Mouse (Mus musculus) heart, adult 2 months (tissue): ENCODE data around the gene Cmtm5. TPM values are rescaled to one million over a fixed set of nuclear protein-coding genes. Genes with fewer than 3 reads are reported as not detected.
A peak's percentile ranks its signal among the peaks of the same experiment; 100 is the strongest.
"Not testable (repeated sequence)": the region's sequence is repeated elsewhere in the genome, so short reads cannot be mapped to it uniquely, and the experiment has no call there.

ENCODE experiments used
- DNase-seq, 2 experiments: peaks; one replicate each; pipeline ENCODE4 v3.0.0; 2021
- H3K27ac ChIP-seq: fragments of 200-600 bp; 2 replicates; pipeline ENCODE4 v1.8.1; 2022
- H3K27me3 ChIP-seq: fragments of 200-500 bp; 2 replicates; pipeline ENCODE4 v1.6.1; 2012; ENCODE audit warnings: mild to moderate bottlenecking, low read length, inconsistent platforms, mixed read lengths; ENCODE audit not compliant: control insufficient read depth, insufficient read depth
- H3K36me3 ChIP-seq: fragments of 200-500 bp; 2 replicates; pipeline ENCODE4 v1.6.1; 2012; ENCODE audit warnings: low read length, inconsistent platforms; ENCODE audit not compliant: control insufficient read depth, insufficient read depth
- H3K4me1 ChIP-seq: fragments of 200-500 bp; 2 replicates; pipeline ENCODE4 v1.6.1; 2011; ENCODE audit warnings: low read length; ENCODE audit not compliant: control insufficient read depth, insufficient read depth
- H3K4me3 ChIP-seq: fragments of 200-600 bp; 2 replicates; pipeline ENCODE4 v1.8.1; 2022
- H3K79me2 ChIP-seq: fragments of 200-500 bp; replicated peaks from 2 replicates; pipeline ENCODE4 v1.6.1; 2012; ENCODE audit warnings: mild to moderate bottlenecking, inconsistent platforms, low read length, moderate library complexity, mixed read lengths; ENCODE audit not compliant: control insufficient read depth, insufficient read depth
- H3K9ac ChIP-seq: fragments of 200-500 bp; 2 replicates; pipeline ENCODE4 v1.6.1; 2012; ENCODE audit warnings: low read depth, mild to moderate bottlenecking, control low read depth, inconsistent platforms, low read length, mixed read lengths
- CTCF ChIP-seq: fragments of 200-600 bp; IDR thresholded peaks from 2 replicates; pipeline ENCODE4 v1.8.1; 2022; ENCODE audit warnings: antibody characterized with exemption, mild to moderate bottlenecking, moderate library complexity
- EP300 ChIP-seq: fragments of 200-500 bp; IDR thresholded peaks from 2 replicates; pipeline ENCODE4 v1.6.1; 2011; ENCODE audit warnings: low read depth, low read length, control low read depth; ENCODE audit not compliant: insufficient read depth
- POLR2A ChIP-seq: fragments of 200-500 bp; IDR thresholded peaks from 2 replicates; pipeline ENCODE4 v1.6.1; 2011; ENCODE audit warnings: mild to moderate bottlenecking, low read depth, low read length, control low read depth; ENCODE audit not compliant: insufficient read depth
- WGBS: fragments of 180-500 bp; shearing (Covaris S2); methylation state at CpG from one replicate; pipeline ENCODE4 v1.1.7; 2018; 5-methylcytosine and 5-hydroxymethylcytosine counted together
- intact Hi-C: fragments of 180-260 bp; cut with DNase I; formaldehyde crosslinking; loops from one replicate; pipeline ENCODE4 v1.15.1; 2025
- microRNA-seq, 2 experiments: library from miRNA; unstranded; fragments of <30 nt; microRNA quantifications; one replicate each; pipeline ENCODE4 v1.2.0; 2021
- polyA plus RNA-seq: library from polyadenylated mRNA; depleted of rRNA; stranded (reverse); fragments of >200 nt; gene quantifications from 2 replicates; pipeline ENCODE4 v1.2.3, GENCODE M21; 2012; rRNA removed
- total RNA-seq, 2 experiments: library from RNA; stranded (reverse); gene quantifications; 2 replicates each; pipeline ENCODE4 v1.2.3; 2021

Gene Cmtm5
- total and polyA plus RNA-seq, 3 experiments = 0.30 to 1.8 TPM; not detected in 1

DNA sequence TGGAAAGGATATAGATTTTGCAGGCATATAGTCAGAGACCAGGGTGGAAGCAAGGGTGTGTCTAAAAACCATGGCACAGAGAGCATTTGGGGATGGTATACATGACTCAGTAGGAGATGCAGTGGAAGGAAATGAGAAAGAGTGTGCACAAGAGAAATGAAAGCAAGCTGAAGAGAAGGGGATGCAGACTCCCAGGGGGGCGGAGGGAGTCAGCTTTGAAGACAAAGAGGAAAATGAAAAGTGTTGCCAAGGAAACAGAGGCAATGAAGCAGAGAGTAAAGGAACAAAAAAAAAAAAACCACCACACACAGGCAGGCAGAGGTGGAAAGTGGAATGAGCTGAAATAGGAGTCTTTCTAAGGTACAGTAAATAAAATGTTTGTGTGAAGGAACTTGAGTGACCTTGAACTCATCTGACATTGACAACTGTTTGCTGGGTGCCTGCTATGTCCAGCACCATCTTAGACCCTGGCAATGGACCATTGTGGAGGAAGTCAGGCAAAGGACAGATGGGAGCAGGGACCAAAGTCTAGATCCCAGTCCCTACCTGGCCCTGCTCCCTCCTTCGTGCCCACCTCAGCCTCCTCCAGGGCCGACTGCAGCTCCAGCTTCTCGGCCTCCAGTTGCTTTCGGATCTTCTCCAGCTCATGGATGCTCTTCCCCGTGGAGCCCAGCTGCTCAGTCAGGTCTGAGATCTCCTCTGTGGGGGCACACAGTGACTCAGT, 38.2 kb downstream of the Cmtm5 start:
- no peaks in the 10 kb centered on the region for H3K27me3 ChIP-seq
- peak overlapping the region; percentile 63 for H3K9ac ChIP-seq
- H3K79me2 ChIP-seq = no peaks in the 10 kb centered on the region
- WGBS = 48% methylated on average over 6 of the region's 6 CpGs
- TF ChIP-seq POLR2A = peak; percentile 65
- TF ChIP-seq EP300 = no peak
- no peak for TF ChIP-seq CTCF
- peak overlapping the region; percentile 68 for H3K27ac ChIP-seq
- H3K4me1 ChIP-seq = no peaks in the 10 kb centered on the region
- intact Hi-C loops = no loop called here
- peak in 1 of 2 experiments; percentile 22 for DNase-seq
- peak overlapping the region; percentile 54 for H3K4me3 ChIP-seq
- peaks cover 7% of the 10 kb centered on the region for H3K36me3 ChIP-seq

DNA sequence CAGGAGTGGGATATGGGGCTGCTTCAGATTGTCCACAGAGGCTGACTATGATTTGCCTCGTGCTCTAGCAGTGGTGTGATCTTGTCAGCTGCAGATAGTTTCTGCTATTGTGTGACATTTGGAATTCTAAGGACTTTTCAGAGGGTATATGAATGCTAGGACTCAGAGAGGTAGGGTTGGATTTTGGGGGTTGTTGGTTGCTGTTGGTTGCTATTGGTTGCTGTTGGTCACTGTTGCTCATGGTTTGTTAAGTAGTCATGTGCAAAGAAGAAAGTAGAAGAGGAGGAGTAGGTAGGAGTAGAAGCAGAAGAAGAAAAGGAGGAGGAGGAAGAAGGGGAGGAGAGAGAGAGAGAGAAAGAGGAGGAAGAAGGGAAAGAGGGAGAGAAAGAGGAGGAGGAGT, 40.6 kb downstream of the Cmtm5 start, which contains the start of gene Gm17428:
Gene Gm17428 (plus strand): TSS at position 301 of the 400 bp plus-strand sequence.
- no peaks in the 10 kb centered on the region for H3K27me3 ChIP-seq
- DNase-seq = no peak
- H3K4me1 ChIP-seq = no peaks in the 10 kb centered on the region
- H3K36me3 ChIP-seq = peaks cover 13% of the 10 kb centered on the region
- peak within 1 kb of the TSS; percentile 3 for H3K4me3 ChIP-seq
- H3K27ac ChIP-seq = no peak within 1 kb of the TSS; the same call in 1 of the 2 replicates
- intact Hi-C loops = no loop called here
- no peak for TF ChIP-seq POLR2A
- 0 out of 2 replicates have a peak within 1 kb of the TSS, but pooled peaks have one; percentile 19 for H3K9ac ChIP-seq
- H3K79me2 ChIP-seq = no peaks in the 10 kb centered on the region
- 26% methylated on average over 1 of the region's 1 CpGs for WGBS

DNA sequence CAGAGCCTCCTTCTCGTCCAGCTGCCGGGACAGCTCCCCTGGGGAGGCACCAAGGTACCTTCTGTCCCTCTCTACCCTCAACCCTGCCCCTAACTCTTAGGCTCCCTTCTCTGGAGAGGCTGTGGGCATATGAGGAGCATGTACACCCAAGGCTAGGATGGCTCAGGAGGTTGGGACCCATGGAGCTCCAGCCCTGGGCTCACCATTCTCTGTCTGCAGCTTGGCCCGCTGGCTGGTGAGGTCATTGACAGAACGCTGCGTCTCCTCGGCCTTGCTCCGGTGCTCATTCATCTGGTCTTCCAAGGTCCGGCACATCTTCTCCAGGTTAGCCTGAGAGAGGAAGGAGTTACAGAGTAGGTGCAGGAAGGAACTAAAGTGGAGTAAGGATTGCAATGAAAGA, 42.6 kb downstream of the Cmtm5 start:
- peak in 1 of 2 experiments; percentile 20 for DNase-seq
- WGBS = 51% methylated on average over 8 of the region's 8 CpGs
- Histone ChIP-seq H3K4me1 (no peaks in the 10 kb centered on the region), H3K4me3 (0 out of 2 replicates have a peak overlapping the region, but pooled peaks have one; percentile 18), H3K79me2 (no peaks in the 10 kb centered on the region), H3K27me3 (no peaks in the 10 kb centered on the region), H3K36me3 (peaks cover 18% of the 10 kb centered on the region), H3K27ac (no peak overlapping the region), H3K9ac (peak overlapping the region; percentile 18)
- no peak for TF ChIP-seq CTCF
- peak; percentile 71 for TF ChIP-seq POLR2A
- 0 out of 2 replicates have a peak, but pooled peaks have one; percentile 28 for TF ChIP-seq EP300
- intact Hi-C loops = no loop called here

DNA sequence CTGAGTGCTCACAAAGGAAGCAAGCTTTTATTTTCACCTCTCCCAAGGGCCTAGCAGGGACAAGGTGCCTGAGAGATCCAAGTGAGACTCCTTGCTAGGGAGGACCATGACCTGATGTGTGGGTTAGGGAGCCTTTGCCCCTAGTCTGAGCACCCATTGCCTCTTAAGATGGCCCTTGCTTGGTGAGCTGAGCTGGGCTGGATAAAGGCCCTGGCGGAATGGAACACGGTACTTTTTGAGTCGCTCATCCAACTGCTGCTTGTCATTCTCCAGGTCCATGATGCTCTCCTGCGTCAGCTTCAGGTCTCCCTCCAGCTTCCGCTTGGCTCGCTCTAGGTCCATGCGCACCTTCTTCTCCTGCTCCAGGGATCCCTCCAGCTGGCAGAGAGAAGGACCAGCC, 45.9 kb downstream of the Cmtm5 start:
- 66% methylated on average over 7 of the region's 7 CpGs for WGBS
- no peak overlapping the region for H3K27ac ChIP-seq
- H3K9ac ChIP-seq = no peak overlapping the region
- no peaks in the 10 kb centered on the region for H3K79me2 ChIP-seq
- peaks cover 18% of the 10 kb centered on the region; the same call in 1 of the 2 replicates for H3K36me3 ChIP-seq
- no peaks in the 10 kb centered on the region for H3K4me1 ChIP-seq
- no peak overlapping the region for H3K4me3 ChIP-seq
- intact Hi-C loops = no loop called here
- TF ChIP-seq POLR2A (peak; percentile 68; the same call in 1 of the 2 replicates), EP300 (0 out of 2 replicates have a peak, but pooled peaks have one; percentile 48), CTCF (no peak)
- DNase-seq = no peak
- no peaks in the 10 kb centered on the region for H3K27me3 ChIP-seq

DNA sequence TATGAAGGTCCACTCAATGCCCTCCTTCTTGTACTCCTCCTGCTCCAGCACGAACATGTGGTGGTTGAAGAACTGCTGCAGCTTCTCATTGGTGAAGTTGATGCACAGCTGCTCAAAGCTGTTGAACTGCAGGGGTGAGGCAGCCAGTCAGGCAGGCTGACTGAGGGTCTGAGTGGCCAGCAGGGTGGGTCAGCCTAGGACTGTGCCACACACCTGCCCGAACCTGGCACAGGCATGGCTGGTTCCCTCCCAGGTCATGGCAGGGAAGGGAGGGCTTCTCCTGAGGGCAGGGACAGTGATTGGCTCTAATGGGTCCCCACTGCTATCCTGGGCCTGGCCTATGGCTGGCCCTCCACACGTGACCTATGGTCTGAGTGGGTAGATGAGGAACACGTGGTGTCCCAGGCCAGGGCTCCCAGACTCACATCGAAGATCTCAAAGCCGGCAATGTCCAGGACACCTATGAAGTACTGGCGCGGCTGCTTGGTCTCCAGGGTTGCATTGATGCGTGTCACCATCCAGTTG, 52.4 kb downstream of the Cmtm5 start:
- WGBS = 68% methylated on average over 9 of the region's 9 CpGs
- H3K4me1 ChIP-seq, H3K27ac ChIP-seq, DNase-seq, H3K36me3 ChIP-seq, H3K9ac ChIP-seq, H3K27me3 ChIP-seq, H3K4me3 ChIP-seq, intact Hi-C loops, H3K79me2 ChIP-seq: not testable (repeated sequence)
- peak; percentile 61 for TF ChIP-seq EP300
- peak; percentile 67; the same call in 1 of the 2 replicates for TF ChIP-seq POLR2A

Small RNAs within 50 kb of the gene (microRNA-seq; reads per million reads assigned to microRNA genes)
- gene Mir208a (1,873 to 2,098 reads per million in 2 experiments), gene Mir208b (34.8 to 114 reads per million in 2 experiments)

Other genes with a start within 250 kb of the Cmtm5 start
- 10 to 100 TPM; 72.3 to 84.9 TPM for gene Acin1, start 249.3 kb upstream of the Cmtm5 start, total RNA-seq
- 59.9 and 78.7 TPM in 2 replicates for gene Acin1, start 249.3 kb upstream of the Cmtm5 start, polyA plus RNA-seq
- gene Gm29776, start 237.4 kb upstream of the Cmtm5 start, total RNA-seq = not detected
- 0.04 and 0.09 TPM in 2 replicates for gene Gm29776, start 237.4 kb upstream of the Cmtm5 start, polyA plus RNA-seq
- gene Cebpe, start 224.1 kb upstream of the Cmtm5 start, total RNA-seq = not detected
- 0.08 and 0.15 TPM in 2 replicates for gene Cebpe, start 224.1 kb upstream of the Cmtm5 start, polyA plus RNA-seq
- 1 to 10 TPM; 2.6 to 3.3 TPM for gene Slc7a8, start 154.3 kb upstream of the Cmtm5 start, total RNA-seq
- 2.7 and 3.7 TPM in 2 replicates for gene Slc7a8, start 154.3 kb upstream of the Cmtm5 start, polyA plus RNA-seq
- not detected for gene Rnf212b, start 122.1 kb upstream of the Cmtm5 start, total RNA-seq
- gene Rnf212b, start 122.1 kb upstream of the Cmtm5 start, polyA plus RNA-seq = 0.21 and 0.35 TPM in 2 replicates
- gene Homez, start 65.3 kb upstream of the Cmtm5 start, total RNA-seq = 1 to 10 TPM; 4.1 to 7.2 TPM
- gene Homez, start 65.3 kb upstream of the Cmtm5 start, polyA plus RNA-seq = 2.6 and 3.1 TPM in 2 replicates
- 1 to 10 TPM; 2.8 to 3.4 TPM for gene Ppp1r3e, start 58.7 kb upstream of the Cmtm5 start, total RNA-seq
- gene Ppp1r3e, start 58.7 kb upstream of the Cmtm5 start, polyA plus RNA-seq = 4.8 and 4.9 TPM in 2 replicates
- 10 to 100 TPM; 42.4 to 45.0 TPM for gene Bcl2l2, start 52.9 kb upstream of the Cmtm5 start, total RNA-seq
- gene Bcl2l2, start 52.9 kb upstream of the Cmtm5 start, polyA plus RNA-seq = 29.2 and 44.4 TPM in 2 replicates
- 1 to 10 TPM; 3.2 to 6.1 TPM for gene Gm20521, start 52.8 kb upstream of the Cmtm5 start, total RNA-seq
- not detected in 2 replicates for gene Gm20521, start 52.8 kb upstream of the Cmtm5 start, polyA plus RNA-seq
- gene Pabpn1, start 43.8 kb upstream of the Cmtm5 start, total RNA-seq = 10 to 100 TPM; 51.4 to 52.2 TPM
- 66.2 and 91.7 TPM in 2 replicates for gene Pabpn1, start 43.8 kb upstream of the Cmtm5 start, polyA plus RNA-seq
- 1 to 10 TPM; 1.7 to 2.3 TPM for gene Slc22a17, start 23.1 kb upstream of the Cmtm5 start, total RNA-seq
- 13.0 and 13.8 TPM in 2 replicates for gene Slc22a17, start 23.1 kb upstream of the Cmtm5 start, polyA plus RNA-seq
- gene Efs, start 10.1 kb upstream of the Cmtm5 start, total RNA-seq = 1 to 10 TPM; 1.9 to 3.0 TPM
- 5.1 and 5.4 TPM in 2 replicates for gene Efs, start 10.1 kb upstream of the Cmtm5 start, polyA plus RNA-seq
- not detected for gene Il25, start 3.6 kb upstream of the Cmtm5 start, total RNA-seq
- gene Il25, start 3.6 kb upstream of the Cmtm5 start, polyA plus RNA-seq = not detected in 2 replicates
- gene Myh6, start 30.7 kb downstream of the Cmtm5 start, total RNA-seq = over 10,000 TPM; 19,033 to 21,149 TPM
- gene Myh6, start 30.7 kb downstream of the Cmtm5 start, polyA plus RNA-seq = 6,249 and 7,266 TPM in 2 replicates
- gene Gm17428, start 40.7 kb downstream of the Cmtm5 start, total RNA-seq = not detected
- not detected in 2 replicates for gene Gm17428, start 40.7 kb downstream of the Cmtm5 start, polyA plus RNA-seq
- 1,000 to 10,000 TPM; 1,935 to 2,240 TPM for gene Myh7, start 58.4 kb downstream of the Cmtm5 start, total RNA-seq
- gene Myh7, start 58.4 kb downstream of the Cmtm5 start, polyA plus RNA-seq = 19.8 and 29.5 TPM in 2 replicates
- gene Ngdn, start 79.2 kb downstream of the Cmtm5 start, total RNA-seq = 10 to 100 TPM; 25.9 to 28.9 TPM
- gene Ngdn, start 79.2 kb downstream of the Cmtm5 start, polyA plus RNA-seq = 10.1 and 19.6 TPM in 2 replicates
- 1 to 10 TPM; 3.9 to 4.1 TPM for gene Zfhx2, start 156.1 kb downstream of the Cmtm5 start, total RNA-seq
- gene Zfhx2, start 156.1 kb downstream of the Cmtm5 start, polyA plus RNA-seq = 1.1 and 1.3 TPM in 2 replicates
- gene Thtpa, start 158.5 kb downstream of the Cmtm5 start, total RNA-seq = 10 to 100 TPM; 10.7 to 13.4 TPM
- gene Thtpa, start 158.5 kb downstream of the Cmtm5 start, polyA plus RNA-seq = 8.2 and 9.7 TPM in 2 replicates
- gene Ap1g2, start 170.3 kb downstream of the Cmtm5 start, total RNA-seq = 1 to 10 TPM; 5.3 to 5.6 TPM
- gene Ap1g2, start 170.3 kb downstream of the Cmtm5 start, polyA plus RNA-seq = 8.2 and 10.2 TPM in 2 replicates
- under 1 TPM in 1 of 2 experiments, not detected in 1; 0.23 TPM for gene Jph4, start 180.7 kb downstream of the Cmtm5 start, total RNA-seq
- 0.25 and 0.32 TPM in 2 replicates for gene Jph4, start 180.7 kb downstream of the Cmtm5 start, polyA plus RNA-seq